In genomic region chr1:80515836-80516235, GRCm38 (mm10) we compare ENCODE assay signal across 12 mouse cellular contexts. TPM values are rescaled to one million over a fixed set of nuclear protein-coding genes. Genes with fewer than 3 reads are reported as not detected.
A peak's percentile ranks its signal among the peaks of the same experiment; 100 is the strongest.
DNase-seq lines count a peak whose midpoint lies in the region; ATAC-seq and TF ChIP-seq lines count a peak whose summit lies in the region.
"Had no signal": no experiment of that assay in that cellular context is flagged by ENCODE, and none has a peak within 500 bp of the region (broad histone marks: within the 10 kb centered on the region; RNA-seq: fewer than 3 reads in every experiment).

No protein-coding gene starts in this region.

- peak; percentile 77 for TF ChIP-seq CTCF in layer of hippocampus, adult 2 months (conservative IDR thresholded peaks at IDR 0.05)
- peak; percentile 18 for TF ChIP-seq CTCF in E14TG2a.4 (conservative IDR thresholded peaks at IDR 0.05; ENCODE audit: low read length)

- H3K9me3 ChIP-seq in E14TG2a.4 (ENCODE audit: low read length): no peaks in the 10 kb centered on the region
- no peaks in the 10 kb centered on the region for H3K9me3 ChIP-seq in embryonic facial prominence, embryonic 14.5 days (ENCODE audit: control insufficient read depth, low read length)
- H3K9me3 ChIP-seq: hindbrain, embryonic 10.5 days; liver, embryonic 15.5 days had no signal

- whole genome bisulfite sequencing in embryonic facial prominence, embryonic 14.5 days: 39% methylated on average over 6 of the region's 6 CpGs

- no peak overlapping the region for H3K9ac ChIP-seq in embryonic facial prominence, embryonic 14.5 days (ENCODE audit: low read depth, low read length)
- H3K9ac ChIP-seq: liver, embryonic 15.5 days had no signal

- no peak overlapping the region for H3K4me2 ChIP-seq in embryonic facial prominence, embryonic 14.5 days (ENCODE audit: low read depth, low read length)
- H3K4me2 ChIP-seq: liver, embryonic 15.5 days had no signal

- no peak overlapping the region for H3K27ac ChIP-seq in layer of hippocampus, adult 2 months
- H3K27ac ChIP-seq in embryonic facial prominence, embryonic 14.5 days (replicated peaks; ENCODE audit: low read depth, low read length): no peak overlapping the region
- H3K27ac ChIP-seq: hindbrain, embryonic 10.5 days; liver, embryonic 15.5 days had no signal

- H3K27me3 ChIP-seq in E14TG2a.4 (ENCODE audit: insufficient read depth, low read length): no peaks in the 10 kb centered on the region
- no peaks in the 10 kb centered on the region for H3K27me3 ChIP-seq in embryonic facial prominence, embryonic 14.5 days (replicated peaks; ENCODE audit: control insufficient read depth, insufficient read depth, low read length)
- H3K27me3 ChIP-seq: liver, embryonic 15.5 days had no signal

- H3K36me3 ChIP-seq in E14TG2a.4 (ENCODE audit: insufficient read depth, low read length): no peaks in the 10 kb centered on the region
- H3K36me3 ChIP-seq in embryonic facial prominence, embryonic 14.5 days (ENCODE audit: control insufficient read depth, insufficient read depth, low read length): no peaks in the 10 kb centered on the region
- H3K36me3 ChIP-seq: hindbrain, embryonic 10.5 days; liver, embryonic 15.5 days had no signal

- H3K4me1 ChIP-seq in E14TG2a.4 (replicated peaks; ENCODE audit: low read depth, low read length): no peaks in the 10 kb centered on the region
- 0 out of 2 replicates have a peak, but pooled peaks cover 7% of the 10 kb centered on the region for H3K4me1 ChIP-seq in embryonic facial prominence, embryonic 14.5 days (ENCODE audit: control insufficient read depth, insufficient read depth, low read length)
- H3K4me1 ChIP-seq: hindbrain, embryonic 10.5 days; liver, embryonic 15.5 days had no signal

- ATAC-seq in embryonic facial prominence, embryonic 14.5 days (ENCODE audit: low read depth): no peak

- H3K4me3 ChIP-seq in layer of hippocampus, adult 2 months: no peak overlapping the region
- no peak overlapping the region for H3K4me3 ChIP-seq in E14TG2a.4 (replicated peaks; ENCODE audit: low read length)
- H3K4me3 ChIP-seq in embryonic facial prominence, embryonic 14.5 days (ENCODE audit: low read depth, low read length): no peak overlapping the region
- H3K4me3 ChIP-seq: hindbrain, embryonic 10.5 days; liver, embryonic 15.5 days had no signal

- peak; percentile 9 for DNase-seq in cerebellum, adult 8-10 months
- DNase-seq in cerebellum, adult 11 months: no peak
- DNase-seq in layer of hippocampus, adult 2 months (ENCODE audit: low spot score in 2 of 2): peak in 1 of 2 experiments; percentile 12
- no peak for DNase-seq in layer of hippocampus, postnatal 25 days (ENCODE audit: extremely low spot score in 1 of 2, low spot score in 1 of 2)
- DNase-seq in embryonic facial prominence, embryonic 14.5 days (ENCODE audit: low spot score): peak; percentile 14
- DNase-seq in spleen, postnatal 4 days (ENCODE audit: low spot score in 2 of 2): no peak
- no peak for DNase-seq in thymus, postnatal 14 days

RNA-seq across cellular contexts. Expression of gene Gm45261, which starts 54.6 kb away (rescaled TPM):
- not detected for total RNA-seq in layer of hippocampus, adult 2 months (2021)
- not detected for total RNA-seq in layer of hippocampus, postnatal 25 days (2021)
- polyA plus RNA-seq in embryonic facial prominence, embryonic 14.5 days (2014; fragmentation: Nextera tagmentation; extraction: Ambion mirVana): not detected in 2 replicates
- total RNA-seq: gastrocnemius, adult 8-10 months had no signal
- polyA plus RNA-seq: hindbrain, embryonic 10.5 days; liver, embryonic 15.5 days; stomach, embryonic 16.5 days had no signal

Comparison
In these comparisons a context has a peak if more than half of its experiments do, and no peak if none do; other contexts are left out.
1. DNase-seq: peak in cerebellum, adult 8-10 months (single experiment) and embryonic facial prominence, embryonic 14.5 days (single experiment); none in cerebellum, adult 11 months (single experiment), layer of hippocampus, postnatal 25 days (0 of 2), spleen, postnatal 4 days (0 of 2) and thymus, postnatal 14 days (single experiment).